Mouse (Mus musculus) liver, embryonic 11.5 days (tissue): ENCODE results near the gene Bpifc. TPM values are rescaled to one million over a fixed set of nuclear protein-coding genes. Genes with fewer than 3 reads are reported as not detected.

Experiments
- ATAC-seq: fragments of 200-750 bp; cut with Nextera tagmentation; replicated peaks from 2 replicates; pipeline ENCODE4 v1.8.0; 2017; ENCODE audit warnings: moderate number of reproducible peaks, mild to moderate bottlenecking, moderate TSS enrichment, moderate library complexity; ENCODE audit not compliant: low FRiP score
- DNase-seq: peaks from one replicate; pipeline ENCODE4 v3.0.0-alpha.2; 2017; ENCODE audit warnings: low spot score
- H3K27ac ChIP-seq: fragments of 300-500 bp; sonication (generic); 2 replicates; pipeline ENCODE4 v1.5.1; 2014; ENCODE audit warnings: mild to moderate bottlenecking, low read depth, low read length, control low read depth
- H3K27me3 ChIP-seq: fragments of 300-500 bp; sonication (generic); replicated peaks from 2 replicates; pipeline ENCODE4 v1.6.1; 2014; ENCODE audit warnings: low read length, mixed read lengths; ENCODE audit not compliant: control insufficient read depth, insufficient read depth
- H3K36me3 ChIP-seq: fragments of 300-500 bp; sonication (generic); 2 replicates; pipeline ENCODE4 v1.6.1; 2014; ENCODE audit warnings: mild to moderate bottlenecking, low read length, moderate library complexity, mixed read lengths; ENCODE audit not compliant: control insufficient read depth, insufficient read depth
- H3K4me1 ChIP-seq: fragments of 300-500 bp; sonication (generic); replicated peaks from 2 replicates; pipeline ENCODE4 v1.6.1; 2014; ENCODE audit warnings: low read length, mixed read lengths; ENCODE audit not compliant: control insufficient read depth, insufficient read depth
- H3K4me2 ChIP-seq: fragments of 300-500 bp; sonication (generic); 2 replicates; pipeline ENCODE4 v1.6.1; 2014; ENCODE audit warnings: mild to moderate bottlenecking, control low read depth, moderate library complexity
- H3K4me3 ChIP-seq: fragments of 300-500 bp; sonication (generic); 2 replicates; pipeline ENCODE4 v1.5.1; 2014; ENCODE audit warnings: low read depth, low read length, control low read depth
- H3K9ac ChIP-seq: fragments of 300-500 bp; sonication (generic); 2 replicates; pipeline ENCODE4 v1.6.1; 2014; ENCODE audit warnings: low read depth, low read length, control low read depth
- H3K9me3 ChIP-seq: fragments of 300-500 bp; sonication (generic); 2 replicates; pipeline ENCODE4 v1.6.1; 2016; ENCODE audit warnings: low read length, inconsistent platforms, mixed read lengths; ENCODE audit not compliant: control insufficient read depth
- WGBS: fragments of 180-500 bp; shearing (Covaris S2); extraction: QIAGEN DNeasy Blood & Tissue Kit; methylation state at CpG from one replicate; pipeline ENCODE4 v1.1.7; 2014; 5-methylcytosine and 5-hydroxymethylcytosine counted together
- polyA plus RNA-seq: library from polyadenylated mRNA; unstranded; fragments of >200 nt; fragmentation: Nextera tagmentation; extraction: Ambion mirVana; gene quantifications from 2 replicates; pipeline ENCODE4 v1.2.1, GENCODE M21; 2014

Bpifc gene
- polyA plus RNA-seq, 1 experiment from 2014 or later = not detected

DNA sequence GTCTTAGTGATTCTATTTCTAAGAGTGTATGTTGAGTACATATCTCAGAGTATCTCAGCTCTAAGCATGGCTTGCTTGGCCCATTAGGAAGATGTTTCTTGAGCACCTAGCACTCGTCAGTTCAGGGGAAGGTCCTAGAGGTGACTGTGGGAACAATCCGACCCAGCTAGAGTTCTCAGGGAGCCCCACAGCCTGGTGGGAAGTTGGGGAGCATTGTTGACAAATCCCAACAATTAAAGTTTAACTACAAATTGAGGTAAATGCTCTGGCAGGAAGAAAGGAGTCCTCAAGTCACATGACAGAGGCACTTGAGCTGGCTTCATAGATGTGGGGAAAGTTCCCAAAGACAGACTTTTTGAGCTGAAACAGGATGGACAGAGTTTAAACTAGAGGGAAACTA, 43.0 kb downstream of the Bpifc start:
- Histone ChIP-seq H3K4me2 (no peak overlapping the region), H3K4me1 (no peaks in the 10 kb centered on the region), H3K9ac (no peak overlapping the region), H3K27ac (no peak overlapping the region), H3K4me3 (no peak overlapping the region), H3K9me3 (no peaks in the 10 kb centered on the region), H3K27me3 (no peaks in the 10 kb centered on the region), H3K36me3 (no peaks in the 10 kb centered on the region)
- DNase-seq (no peak), ATAC-seq (no peak)
- WGBS = 48% methylated on average over 2 of the region's 2 CpGs

- Histone ChIP-seq H3K4me3 (no peak overlapping the region), H3K9me3 (no peaks in the 10 kb centered on the region), H3K27me3 (no peaks in the 10 kb centered on the region), H3K4me2 (no peak overlapping the region), H3K9ac (no peak overlapping the region), H3K27ac (no peak overlapping the region), H3K36me3 (no peaks in the 10 kb centered on the region), H3K4me1 (no peaks in the 10 kb centered on the region)
- WGBS = 11% methylated on average over 7 of the region's 7 CpGs
- ATAC-seq (no peak), DNase-seq (peak; percentile 71)
Observed at GRCm38 (mm10) chr10:85968157-85968634, 43.5 kb downstream of the Bpifc start.

DNA sequence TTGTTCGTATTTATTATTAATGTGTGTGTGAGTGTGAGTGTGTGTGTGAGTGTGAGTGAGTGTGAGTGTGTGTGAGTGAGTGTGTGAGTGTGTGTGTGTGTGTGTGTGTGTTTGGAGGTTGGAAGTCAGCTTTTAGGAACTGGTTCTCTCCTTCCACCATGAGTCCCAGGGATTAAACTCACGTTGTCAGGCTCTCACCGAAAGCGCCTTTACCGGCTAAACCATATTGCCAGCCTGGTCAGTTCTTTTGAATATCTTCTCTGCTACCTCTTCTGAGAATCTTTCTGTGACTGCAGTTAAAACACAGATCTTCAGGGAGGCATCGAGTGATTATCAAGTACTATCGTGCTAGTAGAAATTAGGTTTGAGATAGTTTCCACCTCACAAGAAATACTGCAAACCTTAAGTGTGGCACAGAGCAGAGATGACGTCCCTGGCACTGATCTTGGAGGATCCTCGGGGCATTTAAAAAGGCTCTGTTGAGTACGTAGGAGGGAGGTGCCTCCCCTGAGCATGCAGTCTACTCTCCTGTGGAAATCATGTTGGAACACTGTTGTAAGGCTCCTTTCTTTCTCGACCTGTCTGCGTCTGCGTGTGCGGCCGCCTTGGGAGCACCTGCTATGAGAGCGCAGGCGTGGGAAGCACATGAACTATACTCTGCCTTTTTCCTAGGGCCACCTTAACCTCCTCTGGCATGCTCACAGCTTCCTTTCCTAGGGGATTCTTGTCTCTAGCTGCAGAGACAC, 44.1 kb downstream of the Bpifc start:
- 60% methylated on average over 17 of the region's 17 CpGs for WGBS
- H3K27me3 ChIP-seq = no peaks in the 10 kb centered on the region
- H3K9ac ChIP-seq = no peak overlapping the region
- DNase-seq = no peak
- no peak overlapping the region for H3K27ac ChIP-seq
- no peaks in the 10 kb centered on the region for H3K9me3 ChIP-seq
- ATAC-seq = 0 out of 2 replicates have a peak, but pooled peaks have one; percentile 26
- no peak overlapping the region for H3K4me2 ChIP-seq
- H3K4me1 ChIP-seq = no peaks in the 10 kb centered on the region
- H3K4me3 ChIP-seq = no peak overlapping the region
- H3K36me3 ChIP-seq = no peaks in the 10 kb centered on the region

DNA sequence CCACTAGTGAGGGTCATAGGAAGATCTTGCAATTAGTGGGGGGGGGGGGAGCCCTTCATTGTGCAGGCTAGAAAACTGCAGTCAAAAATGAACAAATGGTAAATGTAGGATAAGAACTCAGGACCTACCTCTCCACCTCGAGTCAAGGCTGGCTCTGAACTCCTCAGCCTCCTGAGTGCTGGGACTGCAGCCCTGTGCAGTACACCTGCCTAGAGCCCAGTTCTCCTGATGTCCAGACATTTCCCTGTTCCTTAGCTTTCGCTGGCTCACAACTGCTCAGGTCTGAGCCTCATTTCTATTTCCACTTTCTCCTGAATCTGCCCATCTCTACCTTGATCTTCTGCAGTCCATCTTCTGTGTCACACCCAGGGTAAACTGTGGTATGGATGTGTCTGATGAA, 45.2 kb downstream of the Bpifc start:
- 45% methylated on average over 2 of the region's 2 CpGs for WGBS
- Histone ChIP-seq H3K4me1 (no peaks in the 10 kb centered on the region), H3K27ac (no peak overlapping the region)

DNA sequence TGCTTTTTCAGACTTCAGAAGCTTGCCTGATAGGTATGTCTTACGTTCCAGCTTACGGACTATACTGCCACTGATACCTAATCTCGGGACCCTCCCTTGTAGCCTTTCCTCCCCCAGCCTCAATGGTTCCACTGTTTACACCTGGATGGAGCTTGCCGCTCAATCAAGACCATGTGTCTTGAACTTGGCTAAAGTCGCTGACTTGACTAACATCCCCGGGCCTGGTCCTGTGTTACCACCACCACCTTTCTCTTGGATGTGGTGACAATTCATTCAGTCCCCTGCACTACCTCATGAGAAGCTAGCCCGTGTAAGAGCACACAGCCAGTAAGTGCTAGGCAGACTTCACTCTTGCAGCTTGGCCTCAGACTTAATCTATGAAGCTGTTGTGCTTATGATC, 47.4 kb downstream of the Bpifc start:
- Histone ChIP-seq H3K4me1 (no peaks in the 10 kb centered on the region), H3K4me3 (no peak overlapping the region), H3K9me3 (no peaks in the 10 kb centered on the region), H3K36me3 (no peaks in the 10 kb centered on the region), H3K4me2 (no peak overlapping the region), H3K9ac (no peak overlapping the region), H3K27me3 (no peaks in the 10 kb centered on the region), H3K27ac (no peak overlapping the region)
- no peak for ATAC-seq
- WGBS = 82% methylated on average over 7 of the region's 7 CpGs
- no peak for DNase-seq

More for the DNA sequence above, 45.2 kb downstream of the Bpifc start:
- Histone ChIP-seq H3K9me3 (no peaks in the 10 kb centered on the region), H3K9ac (no peak overlapping the region), H3K4me2 (no peak overlapping the region), H3K36me3 (no peaks in the 10 kb centered on the region), H3K27me3 (no peaks in the 10 kb centered on the region), H3K4me3 (no peak overlapping the region)
- ATAC-seq (no peak), DNase-seq (no peak)

GRCm38 (mm10) chr10:85962897-85963296, 48.8 kb downstream of the Bpifc start:
- Histone ChIP-seq H3K4me2 (no peak overlapping the region), H3K9ac (no peak overlapping the region), H3K9me3 (no peaks in the 10 kb centered on the region), H3K27me3 (no peaks in the 10 kb centered on the region), H3K36me3 (no peaks in the 10 kb centered on the region), H3K4me3 (no peak overlapping the region), H3K27ac (no peak overlapping the region), H3K4me1 (no peaks in the 10 kb centered on the region)
- WGBS = 72% methylated on average over 9 of the region's 9 CpGs
- ATAC-seq (no peak), DNase-seq (no peak)

DNA sequence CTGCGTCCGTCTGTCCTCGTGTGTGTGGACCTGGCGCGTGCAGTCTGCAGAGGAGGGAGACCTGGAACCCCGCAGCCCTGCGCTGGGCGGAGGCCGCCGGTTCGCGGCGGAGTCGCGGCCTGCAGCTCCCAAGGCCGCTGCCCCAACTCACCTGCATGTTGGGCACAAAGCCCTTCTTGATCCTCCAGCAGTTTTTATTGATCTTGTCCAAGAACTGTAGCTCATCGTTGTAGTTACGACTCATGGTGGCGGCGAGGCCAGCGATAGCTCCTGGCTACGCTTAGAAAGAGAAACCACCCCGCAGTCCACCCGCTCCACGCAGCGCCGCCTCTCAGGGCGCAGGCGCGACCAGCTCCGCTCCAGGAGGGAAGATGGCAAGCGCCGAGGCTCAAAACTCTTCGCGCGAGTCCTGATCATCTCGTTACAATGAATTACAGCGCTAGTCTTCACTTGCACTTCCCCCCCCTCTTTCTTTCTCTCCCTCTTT, 54.2 kb downstream of the Bpifc start, which contains the start of gene Rtcb:
Gene Rtcb (minus strand): TSS at position 360 of the 487 bp plus-strand sequence.
- H3K9ac ChIP-seq = peak within 1 kb of the TSS; percentile 94
- peak within 1 kb of the TSS; percentile 94 for H3K4me2 ChIP-seq
- DNase-seq = peak; percentile 90
- H3K27me3 ChIP-seq = no peaks in the 10 kb centered on the region
- peak; percentile 92 for ATAC-seq
- H3K36me3 ChIP-seq = peaks cover 21% of the 10 kb centered on the region
- no peaks in the 10 kb centered on the region for H3K4me1 ChIP-seq
- H3K27ac ChIP-seq = peak within 1 kb of the TSS; percentile 28
- H3K9me3 ChIP-seq = no peaks in the 10 kb centered on the region
- WGBS = under 1% methylated on average over 38 of the region's 38 CpGs
- H3K4me3 ChIP-seq = peak within 1 kb of the TSS; percentile 99

- ATAC-seq (no peak), DNase-seq (peak; percentile 34)
- Histone ChIP-seq H3K36me3 (peaks cover 23% of the 10 kb centered on the region), H3K9me3 (no peaks in the 10 kb centered on the region), H3K27me3 (no peaks in the 10 kb centered on the region), H3K4me3 (peak overlapping the region; percentile 99), H3K4me2 (peak overlapping the region; percentile 94), H3K4me1 (no peaks in the 10 kb centered on the region), H3K9ac (peak overlapping the region; percentile 94), H3K27ac (peak overlapping the region; percentile 28)
- 4% methylated on average over 20 of the region's 20 CpGs for WGBS
Observed at GRCm38 (mm10) chr10:85956871-85957419, 54.8 kb downstream of the Bpifc start.
